Mouse (Mus musculus) testis, adult 2 months (tissue): ENCODE data around the gene Mei1. TPM values are rescaled to one million over a fixed set of nuclear protein-coding genes. Genes with fewer than 3 reads are reported as not detected.

Experiments used
- H3K27ac ChIP-seq: fragments of 200-500 bp; 2 replicates; pipeline ENCODE4 v1.5.1; 2012; ENCODE audit warnings: low read depth, low read length; ENCODE audit not compliant: control insufficient read depth, insufficient read depth
- H3K27me3 ChIP-seq: fragments of 200-500 bp; 2 replicates; pipeline ENCODE4 v1.6.1; 2012; ENCODE audit warnings: mild to moderate bottlenecking, low read length, moderate library complexity; ENCODE audit not compliant: control insufficient read depth, insufficient read depth
- H3K36me3 ChIP-seq: fragments of 200-500 bp; 2 replicates; pipeline ENCODE4 v1.6.1; 2012; ENCODE audit warnings: mild to moderate bottlenecking, low read length; ENCODE audit not compliant: control insufficient read depth, insufficient read depth
- H3K4me1 ChIP-seq: fragments of 200-500 bp; 2 replicates; pipeline ENCODE4 v1.6.1; 2012; ENCODE audit warnings: low read length; ENCODE audit not compliant: control insufficient read depth, insufficient read depth
- H3K4me3 ChIP-seq: fragments of 200-500 bp; 2 replicates; pipeline ENCODE4 v1.5.1; 2012; ENCODE audit warnings: low read depth, mild to moderate bottlenecking, low read length, moderate library complexity, mixed read lengths; ENCODE audit not compliant: control insufficient read depth
- CTCF ChIP-seq: fragments of 200-500 bp; IDR thresholded peaks from 2 replicates; pipeline ENCODE4 v1.5.1; 2012; ENCODE audit warnings: low read depth, mild to moderate bottlenecking, inconsistent platforms, low read length, moderate library complexity; ENCODE audit not compliant: control insufficient read depth, insufficient read depth, insufficient replicate concordance
- POLR2A ChIP-seq: fragments of 200-500 bp; IDR thresholded peaks from 2 replicates; pipeline ENCODE4 v1.6.1; 2012; ENCODE audit warnings: low read depth, mild to moderate bottlenecking, inconsistent platforms, low read length, moderate library complexity; ENCODE audit not compliant: control insufficient read depth
- polyA plus RNA-seq: library from polyadenylated mRNA; depleted of rRNA; stranded (reverse); fragments of >200 nt; gene quantifications from 2 replicates; pipeline ENCODE4 v1.2.3, GENCODE M21; 2012

Gene Mei1
- polyA plus RNA-seq, 1 experiment: 10.3 TPM

DNA sequence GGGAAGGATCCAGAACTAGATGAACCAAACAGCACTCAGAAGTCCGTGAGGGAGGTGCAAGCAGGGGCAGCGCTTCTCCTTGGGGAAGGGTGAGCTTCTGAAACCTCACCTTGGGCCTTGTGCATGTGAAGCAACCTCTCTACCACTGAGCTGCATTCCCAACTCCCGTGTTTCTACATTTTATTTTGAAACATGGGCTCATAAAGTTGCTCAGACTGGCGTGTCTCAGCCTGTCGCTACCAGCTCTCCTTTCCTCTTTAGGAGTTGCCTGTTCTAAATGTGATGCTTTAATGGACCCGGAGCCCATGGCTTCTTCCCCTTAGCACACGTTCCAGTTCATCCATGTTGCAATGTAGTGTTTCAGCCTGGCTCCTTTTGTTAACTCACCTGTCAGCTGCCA lies 82.6 kb downstream of the Mei1 start:
- TF ChIP-seq POLR2A (no peak), CTCF (no peak)
- no peaks in the 10 kb centered on the region for H3K27me3 ChIP-seq
- H3K4me1 ChIP-seq: peaks cover 10% of the 10 kb centered on the region
- no peak overlapping the region for H3K27ac ChIP-seq
- no peak overlapping the region for H3K4me3 ChIP-seq
- no peaks in the 10 kb centered on the region for H3K36me3 ChIP-seq

DNA sequence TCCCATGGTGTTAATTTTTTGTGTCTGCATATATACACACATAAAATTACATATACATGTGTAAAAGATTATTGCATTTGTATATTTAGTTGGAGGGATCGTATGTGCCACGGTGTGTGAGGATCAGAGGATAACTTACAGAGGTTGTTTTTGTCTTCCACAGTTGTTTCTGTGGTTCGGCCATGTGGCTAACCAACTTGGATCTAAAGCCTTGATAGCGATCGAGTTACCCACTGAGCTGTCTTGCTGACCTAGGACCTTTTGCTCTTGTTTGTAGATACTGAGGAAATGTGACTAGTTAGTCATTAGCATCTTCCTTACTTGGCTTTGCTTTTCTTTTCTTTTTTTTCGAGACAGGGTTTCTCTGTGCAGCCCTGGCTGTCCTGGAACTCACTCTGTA lies 86.5 kb downstream of the Mei1 start:
- Histone ChIP-seq H3K27ac (no peak overlapping the region), H3K4me3 (no peak overlapping the region), H3K4me1 (no peaks in the 10 kb centered on the region), H3K27me3 (no peaks in the 10 kb centered on the region), H3K36me3 (no peaks in the 10 kb centered on the region)
- TF ChIP-seq POLR2A: no peak
- no peak for TF ChIP-seq CTCF

DNA sequence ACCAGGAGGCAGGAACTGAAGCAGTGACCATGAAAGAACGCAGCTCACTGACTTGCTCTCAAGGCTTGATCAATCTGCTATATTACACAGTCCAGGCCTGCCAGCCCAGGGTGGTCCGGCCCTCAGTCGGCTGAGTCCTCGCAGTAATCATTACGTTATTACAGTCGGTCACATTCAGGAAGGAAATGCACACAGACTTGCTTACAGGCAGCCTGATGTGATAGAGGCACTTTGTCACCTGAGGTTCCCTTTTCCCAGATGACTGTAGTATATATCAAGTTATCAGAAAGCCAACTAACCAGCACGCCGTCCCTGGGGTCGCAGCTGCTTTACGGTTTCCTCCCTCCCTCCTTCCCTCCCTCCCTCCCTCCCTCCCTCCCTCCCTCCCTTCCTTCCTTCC lies 87.1 kb downstream of the Mei1 start:
- H3K27ac ChIP-seq: no peak overlapping the region
- no peak for TF ChIP-seq POLR2A
- TF ChIP-seq CTCF: no peak
- H3K4me3 ChIP-seq: no peak overlapping the region
- no peaks in the 10 kb centered on the region for H3K27me3 ChIP-seq
- no peaks in the 10 kb centered on the region for H3K4me1 ChIP-seq
- no peaks in the 10 kb centered on the region for H3K36me3 ChIP-seq

DNA sequence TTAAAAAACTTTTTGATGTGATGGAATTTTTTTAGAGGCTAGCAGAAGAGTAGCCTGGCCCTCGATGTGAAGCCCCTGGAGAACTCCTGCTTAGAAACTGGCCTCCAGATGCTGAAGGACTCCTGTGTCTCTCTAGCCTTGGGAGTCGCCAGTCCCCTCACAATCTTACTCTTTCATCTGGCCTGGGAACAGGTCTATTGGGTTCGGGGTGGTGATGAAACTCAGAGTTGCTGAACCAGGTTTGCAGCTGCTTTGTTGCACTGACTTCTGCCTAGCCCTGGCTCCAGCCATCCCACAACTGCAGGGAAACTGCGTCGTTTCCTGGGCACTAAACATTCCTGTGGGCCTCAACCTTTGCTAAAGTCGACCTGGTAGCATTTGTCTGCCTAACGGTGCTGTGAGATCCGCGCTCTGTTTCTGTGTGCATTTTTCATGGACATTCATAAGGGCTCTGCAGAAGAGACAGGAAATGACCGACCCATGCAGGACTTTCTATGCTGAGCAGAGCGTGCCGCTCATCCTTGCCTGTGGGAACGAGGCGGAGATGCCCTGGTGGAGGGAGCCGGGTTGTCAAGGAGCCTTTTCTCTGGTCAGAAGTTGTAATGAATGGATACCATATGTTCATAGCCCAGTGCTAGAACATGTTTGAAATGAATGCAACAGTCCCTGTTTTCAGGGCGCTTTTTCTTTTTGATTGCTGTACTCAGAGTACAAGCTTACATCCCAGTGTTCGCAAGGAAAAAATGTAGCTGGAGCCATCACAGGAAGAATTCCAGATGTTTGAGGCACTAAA lies 88.6 kb downstream of the Mei1 start:
- Histone ChIP-seq H3K4me1 (no peaks in the 10 kb centered on the region), H3K36me3 (no peaks in the 10 kb centered on the region), H3K27me3 (no peaks in the 10 kb centered on the region), H3K4me3 (no peak overlapping the region), H3K27ac (no peak overlapping the region)
- no peak for TF ChIP-seq POLR2A
- TF ChIP-seq CTCF: no peak

DNA sequence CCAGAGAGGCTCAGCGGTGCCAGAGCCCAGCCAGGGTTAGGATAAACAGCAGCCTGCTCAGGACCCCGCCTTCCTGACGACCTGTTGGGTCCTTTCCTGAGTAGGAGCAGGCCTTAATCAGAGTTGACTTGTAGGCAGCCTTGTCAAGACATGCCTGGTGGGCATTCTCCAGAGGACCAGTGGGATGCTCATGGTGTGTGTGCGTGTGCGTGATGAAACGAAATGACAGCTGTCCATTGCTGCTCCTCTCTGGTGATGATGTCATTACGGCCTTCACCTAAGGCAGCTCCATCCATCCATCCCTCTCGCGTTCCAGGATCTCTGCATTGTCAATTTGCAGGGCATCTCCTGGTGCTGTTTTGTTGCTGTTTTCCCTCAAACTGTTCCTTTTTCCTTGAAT lies 89.7 kb downstream of the Mei1 start:
- H3K4me3 ChIP-seq: no peak overlapping the region
- H3K36me3 ChIP-seq: no peaks in the 10 kb centered on the region
- no peak for TF ChIP-seq POLR2A
- TF ChIP-seq CTCF: no peak
- H3K4me1 ChIP-seq: no peaks in the 10 kb centered on the region
- H3K27me3 ChIP-seq: no peaks in the 10 kb centered on the region
- no peak overlapping the region for H3K27ac ChIP-seq

DNA sequence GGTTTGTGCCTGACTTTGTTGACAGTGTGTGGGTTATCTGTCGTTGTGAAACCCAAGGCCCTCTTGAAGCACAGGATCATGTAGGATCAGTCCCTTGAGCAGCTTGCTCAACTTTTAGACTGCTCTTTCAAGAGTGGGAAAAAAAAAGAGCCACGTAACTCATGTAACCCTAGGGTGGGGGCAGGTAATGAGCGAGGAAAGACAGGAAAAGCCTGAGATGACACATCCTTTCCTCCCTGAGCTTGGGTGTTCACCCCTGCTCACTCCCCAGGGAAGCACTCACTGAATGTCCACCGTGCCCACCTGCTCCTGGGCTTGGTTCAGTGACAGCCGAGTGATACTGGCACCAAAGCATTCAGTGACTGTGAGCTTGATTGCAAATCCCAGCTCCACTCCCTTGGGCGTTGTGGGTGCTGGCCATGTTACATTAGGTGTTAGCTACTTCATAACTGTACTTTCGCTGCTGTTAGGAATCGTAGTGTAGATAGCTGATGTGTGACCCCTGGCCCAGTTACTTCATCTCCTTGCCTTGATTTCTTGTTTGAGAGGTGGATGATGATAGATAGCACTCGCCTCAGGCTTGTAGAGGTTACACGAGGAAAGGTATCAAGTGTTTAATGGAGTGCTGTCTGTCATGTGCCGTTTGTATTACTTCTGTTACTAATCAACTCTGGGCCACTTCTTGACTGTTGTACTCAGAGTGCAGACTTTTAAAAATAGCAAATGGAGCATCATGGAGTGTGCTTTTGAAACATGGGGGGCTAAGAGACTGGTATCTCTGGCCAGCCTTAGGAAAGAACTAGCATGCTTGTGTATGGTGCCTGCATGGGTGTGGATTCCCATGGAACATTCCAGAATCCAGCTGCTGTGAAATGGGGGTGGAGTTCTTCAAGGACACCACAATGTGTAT lies 91.2 kb downstream of the Mei1 start:
- Histone ChIP-seq H3K4me1 (no peaks in the 10 kb centered on the region), H3K4me3 (no peak overlapping the region), H3K27me3 (no peaks in the 10 kb centered on the region), H3K36me3 (no peaks in the 10 kb centered on the region), H3K27ac (no peak overlapping the region)
- TF ChIP-seq POLR2A (no peak), CTCF (no peak)

DNA sequence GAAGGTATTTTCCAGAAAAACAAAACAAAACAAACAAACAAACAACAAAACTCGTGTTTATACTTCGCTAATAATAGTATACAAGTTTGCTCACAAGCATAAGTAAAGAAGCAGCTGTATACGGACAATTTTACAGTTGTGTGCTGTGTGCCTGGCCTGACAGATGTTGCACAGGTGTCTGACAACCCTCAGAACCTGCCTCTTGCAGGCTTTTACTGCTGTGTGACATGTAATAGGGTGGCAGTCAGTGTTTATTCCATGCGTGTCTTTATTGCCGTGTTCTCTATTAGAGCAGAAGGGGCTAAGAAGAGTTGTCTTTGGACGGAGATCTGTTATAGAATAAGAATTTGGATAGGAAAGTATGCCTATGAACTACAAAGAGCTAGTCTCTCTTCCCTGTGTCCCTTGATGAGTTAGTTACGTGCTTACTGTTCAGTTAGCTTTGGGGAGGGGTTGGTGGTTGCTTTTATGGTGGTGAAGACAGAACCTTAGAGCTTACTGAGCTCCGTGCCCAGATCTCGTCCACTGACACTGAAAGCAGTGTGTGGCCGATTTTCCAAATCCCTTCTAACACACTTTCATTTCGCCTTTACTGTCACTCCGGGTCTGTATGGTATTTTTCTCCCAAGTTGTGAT lies 92.3 kb downstream of the Mei1 start:
- Histone ChIP-seq H3K4me1 (no peaks in the 10 kb centered on the region), H3K4me3 (no peak overlapping the region), H3K27ac (no peak overlapping the region), H3K36me3 (no peaks in the 10 kb centered on the region), H3K27me3 (no peaks in the 10 kb centered on the region)
- TF ChIP-seq POLR2A (no peak), CTCF (no peak)
